Mouse (Mus musculus) MEL (cell line): ENCODE results near the gene Zbtb38. TPM values are rescaled to one million over a fixed set of nuclear protein-coding genes. Genes with fewer than 3 reads are reported as not detected.
A peak's percentile ranks its signal among the peaks of the same experiment; 100 is the strongest.

Experiments
- DNase-seq: peaks from one replicate; pipeline ENCODE4 v3.0.0; 2011; ENCODE audit warnings: low read depth, low spot score
- H3K27ac ChIP-seq: 2 replicates; pipeline ENCODE4 v1.5.1; 2012; ENCODE audit warnings: low read depth, mild to moderate bottlenecking, control low read depth, low read length, moderate library complexity; ENCODE audit not compliant: control insufficient read depth
- H3K27me3 ChIP-seq, 2 experiments: fragments of 150-350 bp in 1 of 2; sonication (generic) in 1 of 2; 2 replicates each; pipeline ENCODE4 v1.6.1; 2012; ENCODE audit warnings: low read length in 2 of 2, mild to moderate bottlenecking in 2 of 2, improper control_type of control experiment in 1 of 2, moderate library complexity in 1 of 2; ENCODE audit not compliant: insufficient read depth in 2 of 2, control insufficient read depth in 1 of 2
- H3K36me3 ChIP-seq, 2 experiments: 2 replicates each; pipeline ENCODE4 v1.6.1; 2012 to 2014; ENCODE audit warnings: low read length in 2 of 2, improper control_type of control experiment in 1 of 2, inconsistent platforms in 1 of 2, mild to moderate bottlenecking in 1 of 2; ENCODE audit not compliant: insufficient read depth in 2 of 2, control insufficient read depth in 1 of 2
- H3K4me1 ChIP-seq, 2 experiments: fragments of 150-350 bp in 1 of 2; sonication (generic) in 1 of 2; 2 replicates each; pipeline ENCODE4 v1.6.1; 2012; ENCODE audit warnings: low read length in 2 of 2, improper control_type of control experiment in 1 of 2, mild to moderate bottlenecking in 1 of 2; ENCODE audit not compliant: insufficient read depth in 2 of 2, control insufficient read depth in 1 of 2
- H3K4me3 ChIP-seq, 2 experiments: fragments of 150-350 bp in 1 of 2; sonication (generic) in 1 of 2; 2 replicates each; pipeline ENCODE4 v1.5.1; 2012; ENCODE audit warnings: low read depth in 2 of 2, low read length in 2 of 2, mild to moderate bottlenecking in 2 of 2, moderate library complexity in 2 of 2, control low read depth in 1 of 2, improper control_type of control experiment in 1 of 2; ENCODE audit not compliant: control insufficient read depth in 1 of 2, insufficient read depth in 1 of 2
- H3K79me2 ChIP-seq: 2 replicates; pipeline ENCODE4 v1.6.1; 2012; ENCODE audit warnings: mild to moderate bottlenecking, low read length, moderate library complexity; ENCODE audit not compliant: control insufficient read depth, poor library complexity, insufficient read depth
- H3K9ac ChIP-seq: 2 replicates; pipeline ENCODE4 v1.6.1; 2012; ENCODE audit warnings: low read depth, mild to moderate bottlenecking, control low read depth, low read length, moderate library complexity; ENCODE audit not compliant: control insufficient read depth, poor library complexity, severe bottlenecking
- H3K9me3 ChIP-seq: fragments of 150-350 bp; sonication (generic); replicated peaks from 2 replicates; pipeline ENCODE4 v1.6.1; 2012; ENCODE audit warnings: mild to moderate bottlenecking, low read length, improper control_type of control experiment, moderate library complexity; ENCODE audit not compliant: insufficient read depth
- BHLHE40 ChIP-seq: IDR thresholded peaks from 2 replicates; pipeline ENCODE4 v1.6.1; 2012; ENCODE audit warnings: low read depth, mild to moderate bottlenecking, inconsistent platforms, low read length, improper control_type of control experiment, borderline replicate concordance
- CHD1 ChIP-seq: IDR thresholded peaks from 2 replicates; pipeline ENCODE4 v1.6.1; 2012; ENCODE audit warnings: low read depth, mild to moderate bottlenecking, inconsistent platforms, low read length, improper control_type of control experiment
- ETS1 ChIP-seq: IDR thresholded peaks from 2 replicates; pipeline ENCODE4 v1.6.1; 2012; ENCODE audit warnings: low read depth, mild to moderate bottlenecking, inconsistent platforms, low read length, improper control_type of control experiment, moderate library complexity
- JUND ChIP-seq: IDR thresholded peaks from 2 replicates; pipeline ENCODE4 v1.6.1; 2011; ENCODE audit warnings: low read depth, mild to moderate bottlenecking, improper control_type of control experiment, low read length
- MAX ChIP-seq: IDR thresholded peaks from 2 replicates; pipeline ENCODE4 v1.6.1; 2011; ENCODE audit warnings: low read length, improper control_type of control experiment
- MXI1 ChIP-seq: IDR thresholded peaks from 2 replicates; pipeline ENCODE4 v1.6.1; 2011; ENCODE audit warnings: mild to moderate bottlenecking, low read depth, low read length, improper control_type of control experiment
- NELFE ChIP-seq: IDR thresholded peaks from 2 replicates; pipeline ENCODE4 v1.6.1; 2011; ENCODE audit warnings: low read depth, low read length, improper control_type of control experiment
- SMC3 ChIP-seq: IDR thresholded peaks from 2 replicates; pipeline ENCODE4 v1.6.1; 2011; ENCODE audit warnings: low read depth, low read length, improper control_type of control experiment
- TAL1 ChIP-seq: IDR thresholded peaks from 2 replicates; pipeline ENCODE4 v1.6.1; 2012; ENCODE audit warnings: mild to moderate bottlenecking, inconsistent platforms, low read length, moderate library complexity, mixed read lengths
- TCF12 ChIP-seq: IDR thresholded peaks from 2 replicates; pipeline ENCODE4 v1.6.1; 2014; ENCODE audit warnings: low read depth, mild to moderate bottlenecking, inconsistent platforms, low read length, improper control_type of control experiment, moderate library complexity
- USF1 ChIP-seq: IDR thresholded peaks from 2 replicates; pipeline ENCODE4 v1.6.1; 2014; ENCODE audit warnings: low read depth, mild to moderate bottlenecking, inconsistent platforms, low read length, improper control_type of control experiment, moderate library complexity
- ZMIZ1 ChIP-seq: IDR thresholded peaks from 2 replicates; pipeline ENCODE4 v1.6.1; 2012; ENCODE audit warnings: low read depth, mild to moderate bottlenecking, inconsistent platforms, low read length, improper control_type of control experiment, moderate library complexity
- ZNF384 ChIP-seq: IDR thresholded peaks from 2 replicates; pipeline ENCODE4 v1.6.1; 2012; ENCODE audit warnings: low read depth, mild to moderate bottlenecking, inconsistent platforms, low read length, improper control_type of control experiment
- polyA plus RNA-seq, 2 experiments: library from polyadenylated mRNA; stranded (reverse) in 1 of 2; unstranded in 1 of 2; fragments of >175 nt in 1 of 2; fragments of >200 nt in 1 of 2; gene quantifications; 2 replicates each; pipeline versions ENCODE4 v1.2.1 to v1.2.4; 2012; ENCODE audit warnings: low replicate concordance in 2 of 2, low read depth in 1 of 2; ENCODE audit not compliant: insufficient read length in 2 of 2, insufficient read depth in 1 of 2, missing spikeins in 1 of 2
- total RNA-seq: library from RNA; depleted of rRNA; stranded (reverse); fragments of 300-350 nt; gene quantifications from 2 replicates; pipeline ENCODE4 v1.2.3, GENCODE M21; 2012

Zbtb38 gene
- total and polyA plus RNA-seq, 3 experiments, result 10.9 to 65.0 (median 12.2) TPM

- no peak overlapping the region for H3K9ac ChIP-seq
- peaks cover 14 to 28% of the 10 kb centered on the region in 2 experiments for H3K4me1 ChIP-seq
- no peaks in the 10 kb centered on the region for H3K27me3 ChIP-seq
- TF ChIP-seq BHLHE40 (no peak), SMC3 (no peak), ZMIZ1 (no peak), TAL1 (no peak), USF1 (no peak)
- H3K36me3 ChIP-seq, result peaks cover 0 to 24% of the 10 kb centered on the region in 2 experiments; a peak in 2 of 4 replicates
- DNase-seq, result no peak
- no peaks in the 10 kb centered on the region for H3K9me3 ChIP-seq
- H3K27ac ChIP-seq, result no peak overlapping the region
- H3K4me3 ChIP-seq, result no peak overlapping the region
- H3K79me2 ChIP-seq, result peaks cover 29% of the 10 kb centered on the region
These were observed 36.5 kb downstream of the Zbtb38 start for GRCm38 (mm10) chr9:96716136-96716535.

- H3K27ac ChIP-seq, result no peak overlapping the region
- no peak for TF ChIP-seq JUND
- TF ChIP-seq TCF12, result no peak
- TF ChIP-seq, all 39 proteins: peak for 0
- no peak for DNase-seq
- Histone ChIP-seq H3K4me3 (no peak overlapping the region), H3K9me3 (no peaks in the 10 kb centered on the region), H3K27me3 (no peaks in the 10 kb centered on the region), H3K36me3 (peaks cover 0 to 23% of the 10 kb centered on the region in 2 experiments; a peak in 2 of 4 replicates), H3K4me1 (peaks cover 21 to 28% of the 10 kb centered on the region in 2 experiments), H3K9ac (no peak overlapping the region), H3K79me2 (peaks cover 29% of the 10 kb centered on the region)
These were observed 37.5 kb downstream of the Zbtb38 start for GRCm38 (mm10) chr9:96715171-96715570.

GRCm38 (mm10) chr9:96713472-96714390 lies 38.9 kb downstream of the Zbtb38 start:
- peak; percentile 70 for TF ChIP-seq ZNF384
- 0 out of 2 replicates have a peak, but pooled peaks have one; percentile 6 for TF ChIP-seq MXI1
- 0 out of 2 replicates have a peak, but pooled peaks have one; percentile 39 for TF ChIP-seq CHD1
- TF ChIP-seq MAX, result no peak
- TF ChIP-seq JUND, result no peak
- peak; percentile 30; the same call in 1 of the 2 replicates for TF ChIP-seq TCF12
- TF ChIP-seq NELFE, result peak; percentile 35; the same call in 1 of the 2 replicates
- peak; percentile 34; the same call in 1 of the 2 replicates for TF ChIP-seq ETS1
- H3K4me1 ChIP-seq, result peaks cover 21 to 24% of the 10 kb centered on the region in 2 experiments
- peaks cover 0 to 19% of the 10 kb centered on the region in 2 experiments; a peak in 2 of 4 replicates for H3K36me3 ChIP-seq
- H3K27ac ChIP-seq, result peak overlapping the region; percentile 71
- no peaks in the 10 kb centered on the region for H3K27me3 ChIP-seq
- H3K4me3 ChIP-seq, result peak overlapping the region; percentile 61 to 75
- peak; percentile 34 for DNase-seq
- peaks cover 15% of the 10 kb centered on the region for H3K79me2 ChIP-seq
- peak overlapping the region; percentile 70 for H3K9ac ChIP-seq
- no peaks in the 10 kb centered on the region for H3K9me3 ChIP-seq
